Mouse (Mus musculus) cerebellum, adult 11-12 months (tissue): Measurements from ENCODE around the gene Gucy2c.

ENCODE experiments used
- DNase-seq: peaks from one replicate; pipeline ENCODE4 v3.0.0; 2022

Gucy2c gene

DNA sequence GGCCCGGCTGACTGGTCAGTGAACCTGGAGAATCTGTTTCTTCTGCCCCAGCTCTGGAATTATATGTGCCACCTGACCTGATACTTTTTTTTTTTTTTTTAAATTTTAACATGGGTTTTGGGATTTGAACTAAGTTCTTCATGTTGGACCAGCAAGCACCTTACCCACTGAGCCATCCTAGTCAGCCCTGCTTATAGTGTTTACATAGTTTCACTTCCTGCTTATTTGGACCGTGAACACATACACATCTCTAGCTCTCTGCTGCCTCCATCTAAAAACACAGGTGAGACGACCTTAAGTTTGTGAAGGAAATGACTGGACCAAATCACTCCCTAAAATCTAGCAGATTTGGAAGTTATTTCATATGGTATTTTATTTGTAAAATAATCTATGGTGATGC lies 58.4 kb downstream of the Gucy2c start:
- no peak for DNase-seq

DNA sequence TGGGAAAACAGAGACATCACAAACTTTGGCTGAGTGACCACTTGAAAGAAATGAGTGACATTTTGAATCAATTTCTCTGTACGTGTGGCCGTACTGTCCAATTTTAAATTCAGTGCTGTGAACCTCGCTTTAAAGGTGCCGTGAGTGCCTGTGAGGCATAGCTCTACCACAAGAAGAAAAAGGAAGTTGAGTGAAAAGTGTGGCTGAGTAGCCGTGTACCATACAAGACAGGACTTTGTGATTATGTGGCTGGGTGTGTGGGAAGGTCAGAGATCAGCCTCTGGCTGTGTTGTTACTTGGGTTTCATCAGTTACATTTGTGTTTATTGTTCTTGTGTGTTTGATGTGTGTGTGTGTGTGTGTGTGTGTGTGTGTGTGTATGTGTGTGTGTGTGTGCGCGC lies 59.0 kb downstream of the Gucy2c start:
- DNase-seq: no peak

DNA sequence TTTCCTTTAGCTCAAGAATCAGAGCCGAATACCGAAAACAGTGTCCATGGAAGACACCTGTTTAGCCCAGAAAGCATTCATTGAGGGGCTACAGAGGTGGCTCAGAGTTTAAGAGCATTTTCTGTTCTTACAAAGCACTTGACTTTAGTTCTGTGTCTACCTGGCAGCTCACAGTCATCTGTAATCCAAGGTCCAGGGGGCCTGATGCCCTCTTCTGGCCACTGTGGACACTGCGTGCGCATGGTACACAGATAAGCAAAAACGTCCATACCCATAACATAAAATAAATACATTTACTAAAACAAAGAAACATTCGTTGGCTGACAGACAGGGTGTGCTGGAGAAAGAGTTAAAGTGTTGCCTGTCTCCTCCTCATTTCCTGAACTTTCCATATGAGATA lies 59.6 kb downstream of the Gucy2c start:
- peak; percentile 21 for DNase-seq

DNA sequence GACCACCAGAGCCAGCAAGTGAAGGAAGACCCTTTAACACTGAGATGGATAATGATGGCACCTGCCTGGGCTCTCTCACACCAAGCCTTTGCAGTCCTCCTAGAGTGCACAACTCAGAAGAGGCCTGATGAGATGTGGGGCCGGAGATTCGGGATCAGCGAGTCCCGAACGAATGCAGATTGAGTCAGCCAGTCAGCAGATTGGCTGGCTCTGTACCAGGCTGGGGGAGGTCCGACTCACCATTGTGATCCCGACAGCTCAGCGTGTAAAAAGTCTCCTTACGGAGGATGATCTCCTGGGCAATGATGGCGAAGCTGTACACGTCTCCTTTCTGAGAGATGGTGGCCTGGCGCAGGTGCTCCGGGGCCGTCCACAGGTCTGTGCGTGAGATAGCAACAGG lies 61.1 kb downstream of the Gucy2c start:
- no peak for DNase-seq

DNA sequence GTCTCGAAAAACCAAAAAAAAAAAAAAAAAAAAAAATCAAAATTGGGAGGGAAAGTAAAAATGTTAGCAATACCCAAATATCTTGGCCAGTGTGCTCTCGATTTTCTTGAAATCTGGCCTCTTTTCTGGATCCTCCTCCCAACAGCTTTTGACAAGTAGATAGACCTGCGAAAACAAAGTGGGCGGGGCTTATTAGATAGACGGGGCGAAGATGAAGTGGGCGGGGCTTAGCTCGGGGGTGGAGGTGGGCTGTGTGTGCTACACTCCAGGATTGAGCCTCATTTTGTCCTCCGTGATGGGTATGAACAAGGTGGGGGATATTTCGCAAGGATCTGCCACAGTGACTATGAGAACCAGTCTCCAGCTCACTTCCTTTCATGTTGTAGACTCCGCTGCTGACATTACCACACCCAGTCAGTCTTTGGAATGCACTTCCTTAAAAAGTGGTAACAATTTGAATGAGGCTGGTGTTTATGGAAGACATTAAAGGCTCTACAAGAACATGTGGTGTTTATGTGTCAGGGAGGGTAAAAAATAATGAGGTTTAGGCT lies 65.6 kb downstream of the Gucy2c start:
- no peak for DNase-seq

DNA sequence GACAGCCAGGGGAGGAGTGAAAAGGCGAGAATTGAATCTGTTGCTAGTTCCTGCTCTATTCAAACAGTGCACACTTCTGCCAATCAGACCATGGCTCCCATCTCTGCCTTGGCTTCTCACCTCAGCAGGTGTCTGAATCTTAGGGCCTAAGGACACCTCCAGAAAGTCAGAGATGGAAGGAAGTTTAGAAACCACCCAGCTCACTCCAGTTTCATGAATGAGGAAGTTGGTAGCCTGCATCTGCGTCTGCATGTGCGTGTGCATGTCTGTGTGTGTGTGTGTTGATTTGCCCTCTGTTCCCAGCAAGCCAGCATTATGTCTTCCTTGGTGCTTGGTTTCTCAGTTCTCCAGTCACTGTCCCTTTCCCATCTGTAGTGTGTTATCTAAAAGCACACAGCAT lies 67.5 kb downstream of the Gucy2c start:
- DNase-seq: no peak

DNA sequence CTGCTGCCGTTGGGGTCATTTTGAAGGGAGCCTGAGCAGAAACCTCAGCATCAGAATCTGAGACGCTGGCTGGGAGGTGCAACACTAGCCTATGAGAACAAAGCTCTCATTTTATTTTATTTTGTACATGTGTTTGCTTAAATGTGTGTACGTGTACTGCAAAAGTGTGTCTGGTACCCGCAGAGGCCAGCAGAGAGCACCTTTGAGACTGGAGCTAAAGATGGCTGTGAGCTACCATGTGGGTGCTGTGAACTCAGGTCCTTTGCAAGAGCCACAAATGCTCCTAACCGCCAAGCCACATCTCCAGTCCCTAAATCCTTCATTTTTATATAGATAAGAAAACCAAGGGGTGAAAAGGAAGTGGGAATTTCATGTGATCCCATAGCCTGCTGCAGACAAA lies 71.2 kb downstream of the Gucy2c start:
- DNase-seq: no peak

DNA sequence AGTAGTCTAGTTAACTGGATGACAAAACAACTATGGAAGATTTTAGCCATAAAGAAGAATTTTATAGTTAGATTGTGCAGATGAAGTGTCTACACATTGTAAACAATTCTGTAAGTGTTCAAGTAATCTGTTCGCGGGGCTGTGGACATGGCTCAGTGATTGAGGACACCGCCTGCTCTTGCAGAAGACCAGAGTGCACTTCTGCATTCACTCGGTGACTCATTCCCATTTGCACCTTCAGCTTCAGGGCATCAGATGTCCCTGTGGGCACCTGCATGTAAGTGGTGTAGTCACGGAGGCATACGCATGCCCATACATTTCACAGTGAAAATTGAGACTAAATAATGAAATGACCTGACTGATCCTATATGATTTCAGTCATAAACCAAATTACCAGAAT lies 73.0 kb downstream of the Gucy2c start:
- no peak for DNase-seq

DNA sequence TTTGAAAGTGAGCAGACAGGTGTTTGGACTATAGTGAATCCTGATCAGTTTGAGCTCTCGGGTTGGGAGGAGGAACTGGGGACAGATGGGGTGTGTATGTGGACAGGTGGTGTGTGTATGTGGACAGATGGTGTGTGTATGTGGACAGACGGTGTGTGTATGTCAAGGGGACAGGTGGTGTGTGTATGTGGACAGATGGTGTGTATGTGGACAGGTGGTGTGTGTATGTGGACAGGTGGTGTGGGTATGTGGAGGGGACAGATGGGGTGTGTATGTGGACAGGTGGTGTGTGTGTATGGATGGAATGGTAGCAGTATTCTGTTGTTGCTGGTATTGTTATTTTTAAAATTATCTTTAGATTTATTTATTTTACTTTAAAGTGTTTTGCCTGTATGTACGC lies 79.7 kb downstream of the Gucy2c start:
- no peak for DNase-seq

DNA sequence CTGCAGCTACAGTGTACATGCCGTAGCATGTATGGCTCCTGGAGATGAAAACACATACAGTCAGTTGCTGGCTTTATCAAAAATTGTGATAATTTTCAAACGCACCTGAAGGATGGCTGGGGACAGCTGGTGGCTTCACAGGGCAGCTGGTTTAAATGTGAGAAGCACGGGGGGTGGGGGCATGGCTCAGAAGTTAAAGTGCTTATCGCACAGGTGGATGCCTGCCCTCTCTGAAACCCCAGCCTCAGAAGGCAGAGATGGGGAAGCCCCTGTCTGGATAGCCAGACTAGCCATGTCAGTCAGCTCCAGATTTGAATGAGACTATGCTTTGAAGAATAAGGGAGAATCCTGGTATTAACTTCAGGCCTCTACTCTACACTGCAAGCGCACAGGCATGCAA lies 80.4 kb downstream of the Gucy2c start:
- DNase-seq: no peak

DNA sequence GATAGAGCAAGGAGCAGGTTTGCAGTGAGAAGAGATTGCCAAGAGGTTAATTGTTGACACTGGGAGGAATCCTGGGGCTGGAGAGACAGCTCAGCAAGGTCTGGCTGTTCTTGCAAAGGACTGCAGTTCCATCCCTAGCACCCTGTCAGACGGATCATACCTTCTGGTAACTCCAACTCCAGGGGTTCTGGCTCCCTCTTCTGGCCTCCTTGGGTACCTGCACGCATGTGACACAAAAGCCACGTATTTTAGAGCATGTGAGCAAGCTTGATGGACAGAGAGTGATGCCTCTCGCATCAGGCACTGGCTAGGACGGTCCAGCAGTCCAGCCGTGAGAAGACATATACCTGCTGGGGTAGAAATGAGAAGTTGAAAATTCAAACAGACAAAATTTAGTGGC lies 90.3 kb downstream of the Gucy2c start:
- no peak for DNase-seq

DNA sequence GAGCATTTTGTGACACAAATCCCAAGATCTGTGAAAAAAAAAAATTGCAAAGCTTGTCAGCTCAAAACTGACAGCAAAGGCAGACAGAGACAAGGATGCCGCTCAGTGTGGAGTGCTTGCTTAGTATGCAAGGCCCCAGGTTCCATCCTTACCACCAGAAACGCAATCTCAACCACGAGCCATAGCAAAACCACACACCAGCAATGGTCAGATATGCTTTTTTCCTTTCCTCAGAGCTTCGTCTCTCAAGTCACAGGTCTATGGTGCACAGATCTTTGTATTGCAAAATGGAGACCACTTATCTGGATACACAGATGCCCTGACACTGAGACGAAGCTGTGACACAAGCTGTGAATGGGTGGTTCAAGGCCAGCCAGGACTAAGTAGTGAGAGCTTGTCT lies 91.0 kb downstream of the Gucy2c start:
- DNase-seq: no peak

DNA sequence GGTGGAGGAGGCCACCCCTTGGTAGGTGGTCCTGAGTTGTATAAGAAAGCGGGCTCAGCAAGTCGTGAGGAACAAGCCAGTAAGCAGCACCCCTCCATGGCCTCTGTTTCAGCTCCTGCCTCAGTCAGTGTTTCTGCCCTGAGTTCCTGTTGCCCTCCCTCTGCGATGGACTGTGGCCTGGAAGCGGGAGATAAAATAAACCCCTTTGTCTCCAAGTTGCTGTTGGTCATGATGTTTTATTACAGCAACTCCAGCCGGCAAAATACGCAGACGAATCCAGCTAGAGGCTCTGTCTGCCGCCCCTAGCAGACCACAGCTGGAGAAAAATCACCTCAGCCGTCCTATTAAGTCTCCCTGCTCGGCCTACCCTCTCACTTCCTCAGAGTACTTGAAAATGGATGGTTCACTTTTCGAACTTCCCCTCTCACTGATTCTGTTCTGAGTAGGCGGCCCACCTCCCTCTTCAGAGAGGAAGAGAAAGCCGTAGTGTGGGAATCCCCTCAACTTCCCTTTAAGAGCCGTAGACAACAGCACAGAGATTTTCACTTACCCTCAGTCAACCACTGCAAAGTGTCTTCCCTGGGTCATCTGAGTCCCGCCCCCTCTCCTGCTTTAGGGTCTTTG lies 91.7 kb downstream of the Gucy2c start:
- DNase-seq: no peak

DNA sequence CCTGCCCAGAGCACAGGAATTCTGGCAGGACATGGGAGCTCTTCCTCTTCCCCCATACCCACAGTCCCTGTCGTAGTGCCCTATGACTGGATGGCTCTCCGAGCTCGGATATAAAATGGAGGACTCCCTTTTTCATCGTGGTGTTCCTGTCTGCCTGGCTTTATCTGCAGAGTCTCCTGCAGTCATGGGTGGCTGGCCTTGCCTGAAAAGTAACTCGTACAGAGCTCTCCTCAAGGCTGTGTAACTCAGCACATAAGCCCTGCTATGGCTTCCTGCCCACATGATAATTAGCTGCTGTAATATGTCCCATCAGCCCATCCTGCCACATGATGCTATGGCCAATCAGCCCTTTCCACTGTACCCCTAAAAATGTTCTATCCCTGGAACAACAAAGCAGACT lies 96.1 kb downstream of the Gucy2c start:
- no peak for DNase-seq

DNA sequence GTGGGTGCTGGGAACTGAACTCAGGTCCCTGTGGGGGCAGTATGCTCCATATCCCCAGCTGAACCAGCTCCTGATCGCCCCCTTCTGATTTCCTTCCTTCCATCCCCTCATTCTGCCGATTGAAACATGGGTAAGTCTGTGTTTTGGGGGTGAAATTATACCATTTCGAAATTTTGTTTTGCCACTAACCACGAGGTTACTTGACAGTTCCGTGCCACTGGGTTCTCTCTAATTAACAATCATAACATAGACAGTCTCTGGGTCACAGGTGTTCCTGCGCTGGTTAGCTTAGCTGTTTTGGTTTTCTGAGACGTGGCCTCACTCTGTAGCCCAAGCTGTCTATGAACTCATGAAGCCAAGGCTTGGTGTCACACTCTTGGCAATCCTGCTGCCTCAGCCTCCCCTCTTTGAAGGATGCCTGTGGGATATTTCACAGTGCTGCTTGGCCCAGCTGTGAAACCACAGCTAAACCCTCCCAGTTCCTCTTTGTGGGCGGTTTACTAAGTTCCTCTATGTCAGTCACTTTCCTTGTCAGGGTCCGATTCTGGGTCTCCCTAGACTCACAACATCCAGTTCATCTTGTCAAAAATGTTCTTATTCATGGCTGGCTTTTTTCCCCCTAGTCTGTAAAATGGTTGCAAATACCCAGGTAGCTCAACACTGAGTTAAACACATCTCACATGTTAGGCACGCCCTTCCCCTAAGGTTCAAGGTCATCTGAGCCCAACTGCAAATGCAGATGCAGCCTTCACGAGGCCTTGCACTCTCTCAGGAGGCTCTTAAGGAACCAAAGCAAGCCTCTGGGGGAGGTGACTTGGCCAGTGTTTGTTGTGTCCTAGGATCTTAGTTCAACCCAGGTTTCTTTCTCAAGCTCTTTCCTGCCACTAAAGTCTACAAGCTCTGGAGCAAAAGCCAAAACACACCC lies 97.9 kb downstream of the Gucy2c start:
- no peak for DNase-seq

DNA sequence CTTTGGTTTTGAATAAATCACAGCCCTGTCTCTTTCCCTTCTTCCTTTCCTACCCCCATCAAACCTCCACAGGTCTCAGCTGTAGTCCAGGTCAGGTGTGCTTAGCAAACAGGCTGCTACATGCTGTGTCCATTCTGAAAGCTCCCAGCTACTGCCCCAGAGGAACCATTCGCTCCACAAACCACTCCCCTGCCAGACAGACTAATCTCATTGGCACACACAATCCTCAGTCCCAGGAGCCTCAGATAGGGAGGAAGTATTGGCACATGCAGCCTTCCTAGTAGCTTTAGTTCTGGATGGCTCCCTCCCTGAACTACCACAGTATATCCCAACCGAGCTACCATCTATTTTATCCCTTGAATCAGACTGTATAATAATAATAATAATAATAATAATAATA lies 102.2 kb downstream of the Gucy2c start:
- DNase-seq: no peak

DNA sequence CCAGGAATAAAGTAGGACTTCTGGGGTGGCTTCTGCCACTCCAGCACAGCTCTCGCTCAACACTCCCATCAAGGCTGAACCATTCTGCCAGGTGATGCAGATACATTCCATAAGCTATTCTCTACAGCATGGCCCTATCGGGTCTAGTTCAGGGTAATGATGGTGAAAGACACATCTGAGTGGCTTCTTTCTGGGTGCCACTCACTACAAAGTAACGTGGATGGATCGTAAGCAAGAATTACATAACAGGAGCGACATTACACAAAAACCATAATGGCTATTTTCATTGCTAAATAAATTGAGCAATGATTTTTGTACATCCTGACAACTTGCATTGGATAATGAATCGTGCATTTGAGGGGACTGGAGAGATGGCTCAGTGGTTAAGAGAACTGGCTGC lies 106.6 kb downstream of the Gucy2c start:
- DNase-seq: no peak

DNA sequence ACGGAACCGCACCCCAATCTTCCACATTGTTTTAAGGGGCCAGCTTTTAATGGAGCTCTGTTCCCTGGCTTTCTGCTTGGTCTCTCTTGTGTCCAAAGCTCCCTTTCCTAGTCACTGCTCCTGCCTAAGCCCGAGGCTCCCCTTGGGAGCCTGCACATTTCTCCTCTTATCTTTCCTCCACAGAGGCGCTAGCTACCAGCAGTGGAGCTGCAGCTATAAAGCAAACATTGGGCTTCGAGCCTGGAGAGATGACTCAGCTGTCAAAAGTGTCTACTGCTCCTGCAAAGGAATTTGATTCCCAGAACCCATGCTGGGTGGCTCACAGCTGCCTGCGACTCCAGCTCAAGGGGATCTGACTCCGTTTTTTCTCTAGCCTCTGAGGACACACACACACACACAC lies 109.1 kb downstream of the Gucy2c start:
- DNase-seq: no peak

DNA sequence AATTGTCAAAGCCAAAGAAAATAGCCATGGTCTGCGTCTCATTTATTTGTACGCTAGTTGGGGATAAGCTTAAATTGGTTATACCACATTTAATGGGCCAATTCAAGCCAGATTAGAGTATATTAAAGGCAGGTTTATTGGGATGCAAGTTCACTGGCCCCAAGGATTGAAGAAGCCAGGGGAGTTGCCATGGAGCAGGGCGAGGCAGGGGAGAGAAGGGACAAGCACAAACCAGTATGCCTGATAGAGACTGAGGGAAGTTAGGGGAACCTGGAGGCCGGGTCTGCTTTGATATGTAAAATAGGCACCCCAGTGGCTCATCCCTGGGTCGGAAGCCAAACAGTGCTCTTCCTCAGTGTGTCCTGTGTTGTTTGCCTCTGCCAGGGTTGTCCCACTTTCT lies 112.3 kb downstream of the Gucy2c start:
- DNase-seq: no peak

DNA sequence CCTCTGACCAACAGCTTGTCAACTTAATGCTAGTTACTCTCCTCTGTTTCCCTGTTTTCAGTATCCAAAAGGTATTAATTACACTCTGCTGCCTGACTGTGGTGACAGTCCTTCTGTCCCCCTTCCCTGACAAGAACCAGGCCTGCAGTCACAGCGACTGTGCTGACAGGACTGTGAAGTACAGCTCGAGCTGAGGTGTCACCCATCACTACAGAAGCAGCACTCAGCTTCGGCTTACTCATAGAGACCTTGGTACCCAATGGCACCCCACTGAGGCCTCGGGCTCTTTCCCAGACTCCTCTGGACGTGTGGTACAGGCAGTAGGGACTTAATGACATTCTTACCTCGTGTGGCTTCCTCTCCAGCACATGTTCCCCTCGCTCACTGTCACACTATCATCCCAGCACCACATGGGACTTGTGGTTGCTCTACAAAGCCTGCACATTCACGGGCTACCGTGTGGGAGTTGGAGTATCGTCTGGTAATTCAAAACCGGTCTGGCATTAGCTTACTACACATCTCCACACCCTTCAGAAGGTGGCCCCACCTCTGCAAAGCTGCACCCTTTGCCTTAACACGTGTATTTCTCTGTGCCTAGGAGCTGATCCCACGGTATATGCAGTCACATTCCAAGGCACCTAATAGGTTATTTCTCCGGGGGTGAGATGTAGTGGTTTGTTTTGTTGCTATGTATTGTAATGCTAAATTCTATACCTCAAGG lies 113.1 kb downstream of the Gucy2c start:
- DNase-seq: no peak

DNA sequence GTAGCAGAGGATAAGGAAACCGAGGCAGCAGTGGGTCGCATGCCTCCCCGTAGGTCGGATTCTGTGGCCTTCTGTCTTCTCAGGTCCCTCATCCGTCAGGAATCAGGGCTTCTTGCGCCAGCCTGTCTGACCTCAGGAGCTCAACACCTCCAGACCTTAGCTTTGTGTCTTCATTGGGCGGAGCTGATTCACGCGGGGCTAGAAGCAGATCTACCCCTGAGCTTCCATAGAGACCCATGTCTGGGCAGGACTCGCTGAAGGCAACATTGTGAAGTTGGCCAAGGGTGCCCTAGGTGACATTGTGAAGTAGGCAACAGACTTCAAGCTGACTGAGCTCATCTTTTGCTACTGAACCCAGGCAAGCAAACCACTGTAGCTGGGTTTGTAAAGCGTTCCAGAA lies 119.5 kb downstream of the Gucy2c start:
- no peak for DNase-seq

DNA sequence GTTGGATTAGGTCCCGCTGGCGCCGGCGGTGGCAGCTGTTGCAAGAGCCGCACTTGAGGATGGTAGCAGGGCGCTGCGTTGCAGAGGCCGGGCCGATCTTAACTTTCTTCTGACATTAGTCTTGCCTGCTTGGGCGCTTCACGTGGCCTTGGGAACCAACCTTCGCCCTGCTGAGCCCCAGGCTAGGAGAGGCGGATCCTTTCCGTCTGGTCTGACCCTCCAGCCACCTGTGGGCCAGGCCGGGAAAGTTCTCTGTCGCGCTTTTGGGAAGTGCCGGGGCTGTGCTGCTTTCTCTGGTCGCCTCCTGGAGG lies 119.9 kb downstream of the Gucy2c start, which contains the start of gene Plbd1:
Gene Plbd1, minus strand, starts transcription at position 223 of the 311 bp plus-strand sequence.
- no peak for DNase-seq

DNA sequence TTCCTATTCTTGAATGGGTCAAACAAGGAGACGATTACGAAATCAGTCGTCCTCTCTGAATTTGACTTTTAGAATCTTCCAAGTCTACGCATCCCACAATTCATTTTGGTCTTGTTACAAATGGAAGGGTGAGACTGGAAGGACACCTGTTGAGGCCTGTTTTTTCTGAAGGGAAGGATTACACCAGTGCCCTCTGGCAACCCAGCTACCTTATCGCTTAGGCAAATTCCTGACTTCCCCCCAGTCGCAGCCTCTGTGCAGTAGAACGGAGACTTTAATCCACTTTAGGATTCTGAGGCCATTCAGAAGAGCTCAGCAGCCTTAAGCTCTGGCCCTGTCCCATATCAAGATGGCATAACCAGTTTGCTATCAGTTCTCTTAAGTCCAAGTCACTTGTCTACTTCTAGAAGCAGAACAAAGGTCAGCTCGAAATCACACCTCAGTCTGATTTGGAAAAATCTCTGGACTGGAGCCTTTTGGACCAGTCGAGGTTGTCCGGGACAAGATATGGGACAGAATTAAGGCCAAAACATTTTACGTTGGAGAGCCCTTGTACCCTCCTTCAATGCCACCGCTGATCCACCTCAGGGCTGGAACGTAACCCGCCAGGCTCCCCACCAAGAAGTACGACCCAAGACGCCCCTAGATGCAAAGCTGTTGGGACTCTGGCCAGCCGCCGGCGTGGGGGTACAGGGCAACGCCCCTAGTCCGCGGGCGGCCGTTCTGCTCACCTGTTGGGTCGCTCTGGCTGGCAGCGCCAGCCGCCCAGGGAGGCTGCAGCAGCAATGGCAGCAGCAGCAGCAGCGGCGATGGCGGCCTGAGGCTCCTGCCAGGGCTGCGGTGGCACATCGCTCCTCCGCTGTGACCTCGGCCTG lies 120.5 kb downstream of the Gucy2c start:
- no peak for DNase-seq
